Mouse (Mus musculus): Measurements from ENCODE around the gene Tnrc6b. TPM values are rescaled to one million over a fixed set of nuclear protein-coding genes. Genes with fewer than 3 reads are reported as not detected.

The Tnrc6b gene
- total RNA-seq, 1 experiment, result 37.0 TPM

DNA sequence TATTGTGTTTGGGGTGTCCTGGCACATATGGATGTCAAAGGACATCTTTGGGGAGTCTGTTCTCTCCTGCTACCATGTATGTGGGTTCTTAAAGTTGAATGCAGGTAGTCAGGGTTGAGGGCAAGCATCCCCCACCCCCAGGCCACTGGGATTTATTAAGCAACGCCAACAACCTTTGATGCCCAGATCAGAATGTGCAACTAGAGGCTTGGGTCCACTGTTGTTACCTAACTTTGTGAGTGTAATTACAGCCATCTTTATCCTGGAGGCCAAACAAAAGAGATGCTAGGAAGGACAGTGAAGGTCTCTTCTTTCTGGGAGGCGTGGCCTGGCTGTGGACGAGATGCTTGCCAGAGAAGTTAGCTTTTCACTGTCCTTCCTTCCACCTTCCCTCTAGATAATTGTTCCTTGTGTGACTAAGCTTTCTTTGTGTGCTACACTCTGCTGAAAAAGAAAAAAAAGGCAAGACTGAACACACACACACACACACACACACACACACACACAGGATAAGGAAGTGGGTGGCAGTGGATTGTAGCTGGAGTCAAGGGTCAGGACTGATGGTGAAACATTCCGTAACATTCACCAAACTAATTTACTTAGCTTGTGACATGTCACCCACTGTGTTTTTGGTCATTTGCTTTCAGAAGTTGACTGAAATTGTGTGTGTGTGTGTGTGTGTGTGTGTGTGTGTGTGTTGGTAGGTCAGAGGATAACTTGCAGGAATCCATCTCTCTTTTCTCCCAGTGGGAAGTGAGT, 37.6 kb upstream of the Tnrc6b start:
- TF ChIP-seq ZC3H11A (IDR thresholded peaks at IDR 0.05; ENCODE audit: borderline replicate concordance, low read depth, low read length), result no peak
- TF ChIP-seq HCFC1 (IDR thresholded peaks at IDR 0.05; ENCODE audit: borderline replicate concordance, insufficient read depth, low read length), result no peak
- no peak for TF ChIP-seq MAFK (IDR thresholded peaks at IDR 0.05; ENCODE audit: insufficient read depth, low read depth, low read length)
- TF ChIP-seq ZNF384 (IDR thresholded peaks at IDR 0.05; ENCODE audit: low read depth, low read length), result no peak
- TF ChIP-seq CHD2 (IDR thresholded peaks at IDR 0.05; ENCODE audit: low read depth, low read length), result no peak
- Histone ChIP-seq H3K4me1 (ENCODE audit: control insufficient read depth in 2 of 2, insufficient read depth in 2 of 2, low read length in 2 of 2, poor library complexity in 1 of 2) (no peaks in the 10 kb centered on the region; a peak in 1 of 4 replicates), H3K4me3 (ENCODE audit: insufficient read depth in 1 of 2, low read depth in 1 of 2, low read length in 2 of 2, poor library complexity in 1 of 2, severe bottlenecking in 1 of 2) (no peak overlapping the region), H3K36me3 (ENCODE audit: control insufficient read depth, insufficient read depth, low read length, poor library complexity, severe bottlenecking) (no peaks in the 10 kb centered on the region), H3K9ac (ENCODE audit: insufficient read depth, low read depth, low read length, poor library complexity, severe bottlenecking) (no peak overlapping the region), H3K27ac (ENCODE audit: insufficient read depth, low read depth, low read length, poor library complexity, severe bottlenecking) (no peak overlapping the region), H3K9me3 (ENCODE audit: control insufficient read depth, insufficient read depth, low read depth, low read length) (no peaks in the 10 kb centered on the region)
- in situ Hi-C loops (cut with MboI; ENCODE audit: low sequenced_read_pairs in 2 of 2, unreplicated experiment in 2 of 2), result no loop called here
- DNase-seq (ENCODE audit: low read depth, low spot score), result no peak

DNA sequence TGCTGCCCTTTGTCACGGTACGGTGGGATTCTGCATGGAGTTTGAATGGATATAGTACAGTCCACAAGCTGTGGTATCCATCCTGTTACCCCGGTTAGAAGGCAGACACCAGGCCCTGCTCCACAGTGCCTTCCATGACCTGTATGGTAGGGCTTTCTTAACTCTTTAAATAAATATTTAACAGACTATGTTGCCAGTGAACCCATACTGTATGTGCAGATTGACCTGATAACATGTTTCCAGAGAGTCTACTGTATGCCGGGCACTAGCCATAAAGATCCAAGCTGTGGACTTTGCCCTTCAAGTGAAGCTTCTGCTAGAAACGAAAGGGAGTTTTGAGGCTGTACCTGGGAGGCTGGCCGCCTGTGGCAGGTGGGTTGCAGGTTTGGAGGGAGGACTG, 36.4 kb upstream of the Tnrc6b start:
- in situ Hi-C loops (cut with MboI; ENCODE audit: low sequenced_read_pairs in 2 of 2, unreplicated experiment in 2 of 2), result no loop called here

DNA sequence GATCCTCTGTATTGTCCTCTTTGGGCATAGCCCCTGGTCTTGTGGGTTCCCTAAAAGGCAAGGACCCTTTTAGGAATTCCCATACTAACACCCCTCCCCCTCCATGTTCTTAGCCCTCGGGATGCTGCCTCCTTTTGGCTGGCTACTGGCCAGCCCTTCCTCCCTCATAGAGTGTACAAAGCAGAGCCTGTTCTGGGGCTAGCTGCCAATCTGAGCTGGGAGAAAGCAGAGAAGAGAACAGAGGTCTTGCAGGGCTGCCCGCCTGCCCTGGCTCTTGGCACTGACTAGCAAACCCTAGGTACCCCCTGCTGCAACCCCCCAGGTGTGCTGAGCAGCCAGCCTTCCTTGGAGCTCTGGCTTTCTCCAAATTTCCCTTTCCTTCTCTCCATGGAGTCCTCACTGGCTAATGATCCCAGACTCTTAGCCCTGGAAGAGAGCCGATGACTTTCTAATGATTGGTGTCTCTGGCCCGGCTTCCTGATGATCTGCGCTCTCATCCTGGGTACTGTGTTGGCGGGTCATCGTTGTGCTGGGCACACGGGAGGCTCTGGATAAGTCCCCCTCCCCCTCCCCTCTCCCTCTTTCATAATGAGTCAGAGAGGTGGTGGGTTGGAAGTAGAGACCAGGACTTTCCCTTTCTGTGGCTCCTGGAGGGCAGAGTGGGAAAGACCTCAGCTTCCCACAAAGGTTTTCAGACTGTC, 31.4 kb upstream of the Tnrc6b start:
- in situ Hi-C loops (cut with MboI; ENCODE audit: low sequenced_read_pairs in 2 of 2, unreplicated experiment in 2 of 2), result no loop called here
- H3K9me3 ChIP-seq (ENCODE audit: control insufficient read depth, insufficient read depth, low read depth, low read length), result no peaks in the 10 kb centered on the region
- TF ChIP-seq ZNF384 (IDR thresholded peaks at IDR 0.05; ENCODE audit: low read depth, low read length) (no peak), HCFC1 (IDR thresholded peaks at IDR 0.05; ENCODE audit: borderline replicate concordance, insufficient read depth, low read length) (no peak)
- no peak for DNase-seq (ENCODE audit: low read depth, low spot score)
- H3K36me3 ChIP-seq (ENCODE audit: control insufficient read depth, insufficient read depth, low read length, poor library complexity, severe bottlenecking), result no peaks in the 10 kb centered on the region
- no peaks in the 10 kb centered on the region for H3K4me1 ChIP-seq (ENCODE audit: control insufficient read depth in 2 of 2, insufficient read depth in 2 of 2, low read length in 2 of 2, poor library complexity in 1 of 2)
- H3K27ac ChIP-seq (ENCODE audit: insufficient read depth, low read depth, low read length, poor library complexity, severe bottlenecking), result no peak overlapping the region
- no peak overlapping the region for H3K4me3 ChIP-seq (ENCODE audit: insufficient read depth in 1 of 2, low read depth in 1 of 2, low read length in 2 of 2, poor library complexity in 1 of 2, severe bottlenecking in 1 of 2)
- H3K9ac ChIP-seq (ENCODE audit: insufficient read depth, low read depth, low read length, poor library complexity, severe bottlenecking), result no peak overlapping the region

More for the DNA sequence above, 36.4 kb upstream of the Tnrc6b start:
- DNase-seq (ENCODE audit: low read depth, low spot score), result no peak
- no peak for TF ChIP-seq ZC3H11A (IDR thresholded peaks at IDR 0.05; ENCODE audit: borderline replicate concordance, low read depth, low read length)
- no peak for TF ChIP-seq HCFC1 (IDR thresholded peaks at IDR 0.05; ENCODE audit: borderline replicate concordance, insufficient read depth, low read length)
- TF ChIP-seq ZNF384 (IDR thresholded peaks at IDR 0.05; ENCODE audit: low read depth, low read length), result no peak
- TF ChIP-seq CHD2 (IDR thresholded peaks at IDR 0.05; ENCODE audit: low read depth, low read length), result no peak
- no peak for TF ChIP-seq MAFK (IDR thresholded peaks at IDR 0.05; ENCODE audit: insufficient read depth, low read depth, low read length)
- no peak overlapping the region for H3K27ac ChIP-seq (ENCODE audit: insufficient read depth, low read depth, low read length, poor library complexity, severe bottlenecking)
- no peaks in the 10 kb centered on the region; a peak in 1 of 4 replicates for H3K4me1 ChIP-seq (ENCODE audit: control insufficient read depth in 2 of 2, insufficient read depth in 2 of 2, low read length in 2 of 2, poor library complexity in 1 of 2)
- no peaks in the 10 kb centered on the region for H3K36me3 ChIP-seq (ENCODE audit: control insufficient read depth, insufficient read depth, low read length, poor library complexity, severe bottlenecking)
- no peak overlapping the region for H3K9ac ChIP-seq (ENCODE audit: insufficient read depth, low read depth, low read length, poor library complexity, severe bottlenecking)
- no peaks in the 10 kb centered on the region for H3K9me3 ChIP-seq (ENCODE audit: control insufficient read depth, insufficient read depth, low read depth, low read length)
- H3K4me3 ChIP-seq (ENCODE audit: insufficient read depth in 1 of 2, low read depth in 1 of 2, low read length in 2 of 2, poor library complexity in 1 of 2, severe bottlenecking in 1 of 2), result no peak overlapping the region

DNA sequence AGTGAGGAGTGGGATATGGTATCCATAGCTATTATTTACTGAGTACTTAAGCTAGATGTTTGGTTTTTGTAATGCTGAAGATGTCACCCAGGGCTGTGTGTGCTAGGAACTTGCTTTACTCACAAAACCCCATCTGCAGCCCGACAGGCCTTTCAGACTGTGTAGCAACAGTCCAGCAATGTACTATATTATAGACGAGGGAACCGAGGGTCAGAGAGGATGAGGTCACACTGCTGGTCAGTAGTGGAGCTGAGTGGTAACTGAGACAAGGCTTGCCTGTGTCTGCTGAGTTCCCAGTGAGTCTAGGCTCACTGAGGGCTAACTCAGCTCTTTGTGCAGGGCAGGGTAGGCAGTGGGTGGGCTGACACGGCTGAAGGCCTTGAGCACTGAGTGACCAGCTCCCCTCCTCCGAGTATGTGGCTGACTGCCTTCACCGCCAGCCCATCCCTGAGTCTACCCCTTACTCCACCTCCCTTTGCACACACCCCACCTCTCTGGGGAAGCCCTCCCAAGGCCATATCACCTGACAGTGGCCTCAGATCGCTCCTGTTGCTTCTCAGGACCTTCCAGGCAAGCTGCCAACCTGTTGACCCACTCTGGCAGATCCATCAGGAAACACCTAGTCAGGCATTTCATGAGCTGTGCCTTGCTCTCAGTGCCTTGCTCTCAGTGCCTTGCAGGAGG, 30.6 kb upstream of the Tnrc6b start:
- DNase-seq (ENCODE audit: low read depth, low spot score), result no peak
- in situ Hi-C loops (cut with MboI; ENCODE audit: low sequenced_read_pairs in 2 of 2, unreplicated experiment in 2 of 2), result no loop called here
- Histone ChIP-seq H3K36me3 (ENCODE audit: control insufficient read depth, insufficient read depth, low read length, poor library complexity, severe bottlenecking) (no peaks in the 10 kb centered on the region), H3K27ac (ENCODE audit: insufficient read depth, low read depth, low read length, poor library complexity, severe bottlenecking) (no peak overlapping the region), H3K9ac (ENCODE audit: insufficient read depth, low read depth, low read length, poor library complexity, severe bottlenecking) (no peak overlapping the region), H3K9me3 (ENCODE audit: control insufficient read depth, insufficient read depth, low read depth, low read length) (no peaks in the 10 kb centered on the region), H3K4me1 (ENCODE audit: control insufficient read depth in 2 of 2, insufficient read depth in 2 of 2, low read length in 2 of 2, poor library complexity in 1 of 2) (no peaks in the 10 kb centered on the region), H3K4me3 (ENCODE audit: insufficient read depth in 1 of 2, low read depth in 1 of 2, low read length in 2 of 2, poor library complexity in 1 of 2, severe bottlenecking in 1 of 2) (no peak overlapping the region)
- TF ChIP-seq ZC3H11A (IDR thresholded peaks at IDR 0.05; ENCODE audit: borderline replicate concordance, low read depth, low read length), result no peak
- no peak for TF ChIP-seq CHD2 (IDR thresholded peaks at IDR 0.05; ENCODE audit: low read depth, low read length)
- TF ChIP-seq HCFC1 (IDR thresholded peaks at IDR 0.05; ENCODE audit: borderline replicate concordance, insufficient read depth, low read length), result no peak
- TF ChIP-seq ZNF384 (IDR thresholded peaks at IDR 0.05; ENCODE audit: low read depth, low read length), result no peak
- no peak for TF ChIP-seq MAFK (IDR thresholded peaks at IDR 0.05; ENCODE audit: insufficient read depth, low read depth, low read length)

Measured in ES-E14 (cell line).